Mouse (Mus musculus): Measurements from ENCODE around the gene Ints1. TPM values are rescaled to one million over a fixed set of nuclear protein-coding genes. Genes with fewer than 3 reads are reported as not detected.

Gene Ints1
- 26.8 and 28.9 TPM in 2 replicates for polyA plus RNA-seq (2015; fragmentation: Nextera tagmentation; extraction: Ambion mirVana)

- peak; percentile 96 for DNase-seq (ENCODE audit: low spot score)
Observed at GRCm38 (mm10) chr5:139775216-139775926, at the start of gene Ints1. TSS of gene Ints1 (minus strand) at chr5:139775674.

GRCm38 (mm10) chr5:139824531-139824930 lies 49.1 kb upstream of the Ints1 start:
- DNase-seq (ENCODE audit: low spot score): no peak

- no peak for DNase-seq (ENCODE audit: low spot score)
Observed at GRCm38 (mm10) chr5:139821466-139822459, 46.3 kb upstream of the Ints1 start.

- no peak for DNase-seq (ENCODE audit: low spot score)
Observed at GRCm38 (mm10) chr5:139819538-139820181, 44.2 kb upstream of the Ints1 start, which contains the start of gene Tmem184a. TSS of gene Tmem184a (minus strand) at chr5:139819917.

GRCm38 (mm10) chr5:139818801-139819200 lies 43.3 kb upstream of the Ints1 start:
- peak; percentile 43 for DNase-seq (ENCODE audit: low spot score)

GRCm38 (mm10) chr5:139818056-139818455 lies 42.6 kb upstream of the Ints1 start:
- no peak for DNase-seq (ENCODE audit: low spot score)

- DNase-seq (ENCODE audit: low spot score): peak; percentile 54
Observed at GRCm38 (mm10) chr5:139817292-139817691, 41.8 kb upstream of the Ints1 start.

- DNase-seq (ENCODE audit: low spot score): no peak
Observed at GRCm38 (mm10) chr5:139816445-139816844, 41.0 kb upstream of the Ints1 start.

- no peak for DNase-seq (ENCODE audit: low spot score)
Observed at GRCm38 (mm10) chr5:139815964-139816363, 40.5 kb upstream of the Ints1 start.

- DNase-seq (ENCODE audit: low spot score): no peak
Observed at GRCm38 (mm10) chr5:139813963-139814381, 38.5 kb upstream of the Ints1 start.

- no peak for DNase-seq (ENCODE audit: low spot score)
Observed at GRCm38 (mm10) chr5:139813126-139813490, 37.6 kb upstream of the Ints1 start.

- no peak for DNase-seq (ENCODE audit: low spot score)
Observed at GRCm38 (mm10) chr5:139812398-139813125, 37.1 kb upstream of the Ints1 start.

GRCm38 (mm10) chr5:139811677-139812397 lies 36.4 kb upstream of the Ints1 start:
- DNase-seq (ENCODE audit: low spot score): no peak

- peak; percentile 32 for DNase-seq (ENCODE audit: low spot score)
Observed at GRCm38 (mm10) chr5:139809397-139809796, 33.9 kb upstream of the Ints1 start.

GRCm38 (mm10) chr5:139805924-139806323 lies 30.4 kb upstream of the Ints1 start:
- DNase-seq (ENCODE audit: low spot score): no peak

GRCm38 (mm10) chr5:139804573-139805111 lies 29.2 kb upstream of the Ints1 start:
- DNase-seq (ENCODE audit: low spot score): no peak

GRCm38 (mm10) chr5:139804107-139804551 lies 28.7 kb upstream of the Ints1 start:
- no peak for DNase-seq (ENCODE audit: low spot score)

GRCm38 (mm10) chr5:139803601-139804102 lies 28.2 kb upstream of the Ints1 start:
- DNase-seq (ENCODE audit: low spot score): peak; percentile 53

- no peak for DNase-seq (ENCODE audit: low spot score)
Observed at GRCm38 (mm10) chr5:139803165-139803564, 27.7 kb upstream of the Ints1 start.

- no peak for DNase-seq (ENCODE audit: low spot score)
Observed at GRCm38 (mm10) chr5:139801880-139802279, 26.4 kb upstream of the Ints1 start.

Data from thymus, postnatal 0 days (tissue).